Mouse (Mus musculus): ENCODE measurements at regions not wholly inside any gene's neighbourhood (a gene's known extent, or its start where the extent isn't known, plus 50 kb on each side); places are given as distances from the start of the nearest gene placed in this dataset.

DNA sequence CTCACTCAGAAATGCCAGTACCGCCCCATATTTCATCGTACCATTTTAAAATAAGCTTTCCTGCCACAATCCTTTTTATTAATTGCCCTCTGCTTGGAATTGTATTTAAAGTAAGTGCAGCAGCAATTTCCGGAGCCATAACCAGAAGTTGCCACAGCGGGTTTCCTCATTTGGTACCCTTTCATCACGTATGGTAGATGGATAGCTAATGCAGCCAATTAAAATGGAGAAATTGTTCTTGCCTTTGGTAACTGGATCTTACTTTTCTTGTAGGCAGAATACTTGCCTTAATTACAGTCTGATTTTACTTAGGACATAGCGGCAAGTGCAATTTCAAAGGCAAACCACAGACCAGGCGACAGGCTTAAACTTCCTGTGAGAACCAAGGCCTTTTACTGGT is 961.8 kb downstream of the Robo2 start:
- TF ChIP-seq CTCF (IDR thresholded peaks at IDR 0.05; ENCODE audit: low read depth, low read length), result no peak
- TF ChIP-seq GATA1 (IDR thresholded peaks at IDR 0.05; ENCODE audit: borderline replicate concordance, low read length), result no peak
- TF ChIP-seq TAL1 (conservative IDR thresholded peaks at IDR 0.05; ENCODE audit: low read depth, low read length), result no peak

Measured in G1E (cell line).